Mouse (Mus musculus) duodenum, adult 2 months (tissue): ENCODE results near the gene H60c. TPM values are rescaled to one million over a fixed set of nuclear protein-coding genes. Genes with fewer than 3 reads are reported as not detected.

Source experiments
- polyA plus RNA-seq: library from polyadenylated mRNA; depleted of rRNA; stranded (reverse); fragments of >200 nt; gene quantifications from 2 replicates; pipeline ENCODE4 v1.2.3, GENCODE M21; 2012; ENCODE audit warnings: low replicate concordance; rRNA removed

Gene H60c
- not detected in 2 replicates for polyA plus RNA-seq

DNA sequence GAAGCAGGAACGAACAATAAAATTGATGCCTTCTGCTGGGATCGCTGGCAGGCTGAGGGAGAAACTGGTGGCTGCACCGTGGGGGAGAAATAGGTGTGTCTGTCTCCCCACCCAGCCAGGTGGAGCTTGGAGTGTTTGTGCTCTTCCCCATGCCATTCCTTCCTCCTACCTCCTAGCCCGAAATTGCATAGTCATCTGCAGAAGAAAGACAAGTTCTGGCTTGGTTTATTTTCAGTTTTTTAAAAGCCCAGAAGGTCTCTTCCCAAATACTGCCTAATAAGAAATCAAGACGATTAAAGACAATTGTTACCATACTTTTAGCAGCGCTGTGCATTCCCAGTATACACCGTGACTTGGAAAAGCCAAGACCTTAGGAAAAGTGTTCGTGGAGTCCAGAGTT, at the start of gene H60c:
TSS of gene H60c (minus strand) at position 101 of the 400 bp plus-strand sequence.

Other genes starting within 250 kb of the H60c start
- gene Ppp1r14c, start 98.3 kb upstream of the H60c start, polyA plus RNA-seq = 0.42 and 0.43 TPM in 2 replicates